36 mouse cellular contexts compared by ENCODE assay signal in genomic region chr2:30816383-30816782, GRCm38 (mm10). TPM values are rescaled to one million over a fixed set of nuclear protein-coding genes. Genes with fewer than 3 reads are reported as not detected.
"Had no signal": no experiment of that assay in that cellular context is flagged by ENCODE, and none has a peak within 500 bp of the region (broad histone marks: within the 10 kb centered on the region; RNA-seq: fewer than 3 reads in every experiment).

No protein-coding gene starts in this region.

- H3K4me1 ChIP-seq: hindbrain, embryonic 12.5 days; hindbrain, embryonic 15.5 days; intestine, embryonic 15.5 days had no signal

- H3K9ac ChIP-seq: heart, embryonic 12.5 days; heart, embryonic 13.5 days; heart, embryonic 15.5 days; hindbrain, embryonic 12.5 days; hindbrain, embryonic 13.5 days; hindbrain, embryonic 14.5 days; hindbrain, embryonic 15.5 days; intestine, embryonic 15.5 days; kidney, embryonic 15.5 days had no signal

- H3K27me3 ChIP-seq: heart, embryonic 12.5 days; heart, embryonic 13.5 days; heart, embryonic 15.5 days; hindbrain, embryonic 12.5 days; hindbrain, embryonic 13.5 days; hindbrain, embryonic 15.5 days; intestine, embryonic 15.5 days; kidney, embryonic 15.5 days had no signal

- H3K9me3 ChIP-seq: heart, embryonic 10.5 days; heart, embryonic 12.5 days; heart, embryonic 13.5 days; heart, embryonic 15.5 days; hindbrain, embryonic 12.5 days; hindbrain, embryonic 13.5 days; hindbrain, embryonic 15.5 days; intestine, embryonic 15.5 days had no signal

- H3K27ac ChIP-seq: heart, embryonic 10.5 days; heart, embryonic 13.5 days; heart, embryonic 15.5 days; hindbrain, embryonic 10.5 days; hindbrain, embryonic 12.5 days; hindbrain, embryonic 13.5 days; hindbrain, embryonic 14.5 days; hindbrain, embryonic 15.5 days; hindbrain, postnatal 0 days; intestine, embryonic 15.5 days; kidney, embryonic 15.5 days; kidney, postnatal 0 days; layer of hippocampus, adult 2 months had no signal

- ATAC-seq: hindbrain, embryonic 16.5 days; hindbrain, postnatal 0 days; inflammation-experienced regulatory T-cells, adult 6 months; intestine, embryonic 15.5 days; intestine, embryonic 16.5 days; intestine, postnatal 0 days had no signal

- DNase-seq: heart, postnatal 10 days; heart, postnatal 14 days; heart, postnatal 36 days; heart, postnatal 4 days; kidney, adult 11 months; kidney, adult 18-20 months; kidney, adult 2 months; kidney, adult 8-10 months; kidney, adult 9 months; kidney, postnatal 10 days; kidney, postnatal 14 days; kidney, postnatal 25 days; kidney, postnatal 36 days; kidney, postnatal 4 days; layer of hippocampus, adult 9-11 months; layer of hippocampus, postnatal 36 days had no signal

- H3K4me3 ChIP-seq: heart, embryonic 10.5 days; heart, embryonic 12.5 days; heart, embryonic 13.5 days; heart, embryonic 15.5 days; hindbrain, embryonic 10.5 days; hindbrain, embryonic 12.5 days; hindbrain, embryonic 13.5 days; hindbrain, embryonic 15.5 days; intestine, embryonic 15.5 days; kidney, embryonic 15.5 days; layer of hippocampus, adult 2 months had no signal

- H3K4me2 ChIP-seq: heart, embryonic 11.5 days; heart, embryonic 12.5 days; heart, embryonic 13.5 days; heart, embryonic 15.5 days; hindbrain, embryonic 12.5 days; hindbrain, embryonic 13.5 days; hindbrain, embryonic 14.5 days; hindbrain, embryonic 15.5 days; intestine, embryonic 15.5 days; kidney, embryonic 15.5 days had no signal

RNA-seq across cellular contexts. Expression of gene Prrx2, which starts 18.4 kb away (rescaled TPM):
- total RNA-seq: hematopoietic stem cell, adult 5-6 weeks had no signal
- polyA plus RNA-seq: inflammation-experienced regulatory T-cells, adult 6 months had no signal
